Mouse (Mus musculus) left cerebral cortex, adult 2 months (tissue): Measurements from ENCODE around the gene Cyth3. TPM values are rescaled to one million over a fixed set of nuclear protein-coding genes. Genes with fewer than 3 reads are reported as not detected.

Experiments
- DNase-seq, 2 experiments: peaks; one replicate each; pipeline ENCODE4 v3.0.0; 2021 to 2022; ENCODE audit warnings: low spot score in 2 of 2, mixed read lengths in 1 of 2; ENCODE audit errors: extremely low spot score in 1 of 2
- H3K27ac ChIP-seq: fragments of 200-600 bp; 2 replicates; pipeline ENCODE4 v1.8.1; 2022
- H3K4me3 ChIP-seq: fragments of 200-600 bp; 2 replicates; pipeline ENCODE4 v1.8.1; 2022
- CTCF ChIP-seq: fragments of 200-600 bp; IDR thresholded peaks from 2 replicates; pipeline ENCODE4 v1.8.1; 2022; ENCODE audit warnings: antibody characterized with exemption, mild to moderate bottlenecking, moderate library complexity
- intact Hi-C: fragments of 180-260 bp; cut with DNase I; formaldehyde crosslinking; loops from one replicate; pipeline ENCODE4 v1.15.1; 2025
- total RNA-seq, 2 experiments: library from RNA; stranded (reverse); gene quantifications; 2 replicates each; pipeline ENCODE4 v1.2.3; 2021

Cyth3 gene
- total RNA-seq, 2 experiments from 2014 or later, result 36.7 to 36.9 TPM

GRCm38 (mm10) chr5:143629686-143630085 is 7.4 kb downstream of the Cyth3 start:
- DNase-seq, result no peak
- intact Hi-C loops, result no loop called here
- Histone ChIP-seq H3K27ac (no peak overlapping the region), H3K4me3 (no peak overlapping the region)
- no peak for TF ChIP-seq CTCF

GRCm38 (mm10) chr5:143630214-143630613 is 8.0 kb downstream of the Cyth3 start:
- Histone ChIP-seq H3K27ac (no peak overlapping the region), H3K4me3 (no peak overlapping the region)
- peak; percentile 43 for TF ChIP-seq CTCF
- intact Hi-C loops, result no loop called here
- DNase-seq, result no peak

- TF ChIP-seq CTCF, result no peak
- intact Hi-C loops, result no loop called here
- no peak overlapping the region for H3K4me3 ChIP-seq
- no peak for DNase-seq
- H3K27ac ChIP-seq, result no peak overlapping the region
These were observed 8.5 kb downstream of the Cyth3 start for GRCm38 (mm10) chr5:143630738-143631137.

DNA sequence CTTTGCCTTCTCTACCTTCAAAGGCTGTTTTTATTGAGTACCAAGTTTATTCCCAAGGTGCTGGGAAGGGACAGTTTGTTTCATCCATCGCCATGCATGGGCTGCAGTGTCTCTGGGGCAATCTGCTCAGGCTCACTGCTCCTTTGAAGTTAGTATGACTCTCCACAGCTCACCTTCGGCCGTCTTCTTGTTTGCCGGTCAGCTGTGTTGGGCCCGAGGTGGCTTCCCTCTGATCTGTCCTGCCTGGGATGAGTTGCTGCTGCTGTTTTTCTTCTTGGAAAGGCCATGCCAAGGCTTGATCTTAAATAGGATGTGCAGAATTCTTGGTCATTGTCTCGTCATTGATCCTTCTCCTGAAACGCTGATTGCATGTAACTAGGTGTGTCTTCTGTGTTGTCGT is 9.3 kb downstream of the Cyth3 start:
- intact Hi-C loops, result no loop called here
- H3K27ac ChIP-seq, result no peak overlapping the region
- no peak for TF ChIP-seq CTCF
- H3K4me3 ChIP-seq, result no peak overlapping the region
- no peak for DNase-seq

DNA sequence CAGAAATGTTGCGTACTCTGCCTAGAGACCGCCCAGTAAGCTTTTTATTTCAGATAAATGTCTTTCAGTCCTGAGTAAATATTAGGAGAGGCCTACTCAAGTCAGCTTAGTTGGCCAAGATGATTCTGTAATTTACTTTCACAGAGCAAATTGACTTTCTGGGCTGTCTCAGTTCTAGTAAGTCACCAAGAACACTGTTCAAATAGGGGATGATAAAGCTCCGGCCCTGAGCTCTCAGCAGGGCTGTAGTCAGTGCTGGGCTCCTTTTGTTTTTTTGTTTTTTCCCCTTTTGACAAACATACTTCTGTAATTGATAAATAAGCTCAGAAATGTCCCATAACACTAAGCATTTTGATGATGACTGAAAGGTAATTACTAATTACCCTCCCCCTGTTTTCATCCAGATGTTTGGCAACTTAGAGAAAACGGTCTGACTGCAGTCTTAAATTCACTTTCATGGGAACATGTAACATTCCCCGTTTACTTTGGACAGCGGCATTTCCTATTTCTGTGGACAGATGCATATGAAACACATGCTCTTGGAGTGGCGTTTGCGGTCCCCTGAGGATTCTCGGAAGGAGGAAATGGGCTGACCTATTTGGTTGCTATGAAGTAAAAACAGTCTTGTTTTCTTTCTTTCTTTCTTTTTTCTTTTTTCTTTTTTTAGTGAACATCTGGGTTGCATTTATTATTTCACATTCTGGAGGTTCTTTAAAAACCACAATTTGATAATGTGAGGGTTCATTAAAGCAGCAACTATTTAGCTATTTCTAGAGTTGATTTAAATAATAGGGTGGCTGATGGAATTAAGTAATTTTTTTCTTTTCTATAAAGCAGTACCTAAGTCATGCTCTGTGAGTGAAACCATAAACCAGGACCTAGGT is 10.7 kb downstream of the Cyth3 start:
- H3K27ac ChIP-seq, result peak overlapping the region; percentile 72
- intact Hi-C loops, result no loop called here
- peak overlapping the region; percentile 13; the same call in 1 of the 2 replicates for H3K4me3 ChIP-seq
- DNase-seq, result no peak
- TF ChIP-seq CTCF, result no peak

DNA sequence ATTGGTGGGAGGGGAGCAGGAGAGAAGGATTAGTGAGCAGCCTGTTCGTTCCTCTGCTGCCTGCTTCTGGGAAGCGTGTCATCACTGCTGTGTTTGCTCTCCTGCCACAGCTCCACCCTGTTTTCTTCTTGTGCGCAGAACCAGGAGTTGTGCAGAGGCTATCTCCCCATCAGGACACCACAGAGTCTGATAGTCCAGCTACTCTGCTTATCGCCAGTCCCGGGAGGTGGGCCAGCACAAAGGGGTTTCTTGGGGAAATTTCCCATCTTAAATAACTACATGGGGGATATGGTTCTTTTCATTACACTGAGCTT is 11.3 kb downstream of the Cyth3 start:
- DNase-seq, result no peak
- Histone ChIP-seq H3K27ac (peak overlapping the region; percentile 72), H3K4me3 (peak overlapping the region; percentile 13; the same call in 1 of the 2 replicates)
- intact Hi-C loops, result no loop called here
- TF ChIP-seq CTCF, result no peak

GRCm38 (mm10) chr5:143633877-143634276 is 11.6 kb downstream of the Cyth3 start:
- no peak for TF ChIP-seq CTCF
- DNase-seq, result no peak
- intact Hi-C loops, result no loop called here
- peak overlapping the region; percentile 72 for H3K27ac ChIP-seq
- no peak overlapping the region; the same call in none of the 2 replicates for H3K4me3 ChIP-seq

- H3K4me3 ChIP-seq, result no peak overlapping the region; the same call in 1 of the 2 replicates
- intact Hi-C loops, result no loop called here
- peak overlapping the region; percentile 72 for H3K27ac ChIP-seq
- no peak for TF ChIP-seq CTCF
- no peak for DNase-seq
These were observed 12.4 kb downstream of the Cyth3 start for GRCm38 (mm10) chr5:143634550-143635112.

DNA sequence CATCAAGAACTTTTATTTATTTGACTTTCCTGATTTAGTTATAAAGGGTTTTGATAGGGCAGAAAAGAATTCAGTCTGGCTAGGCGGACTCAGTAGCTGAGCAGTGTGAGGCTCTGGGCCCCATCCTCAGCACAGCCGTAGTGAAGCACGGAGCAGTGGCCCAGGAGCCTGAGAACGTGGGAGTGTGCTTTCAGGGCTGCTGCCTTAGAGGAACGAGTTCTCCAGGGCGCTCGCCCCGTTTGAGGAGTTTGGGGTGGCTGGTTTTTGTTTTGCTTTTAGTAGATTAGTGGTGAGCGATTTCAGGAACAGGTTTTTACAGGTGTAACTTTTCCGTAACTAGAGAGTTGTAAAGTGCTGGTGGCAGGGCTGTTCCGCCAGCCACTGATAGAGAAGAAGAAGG is 13.1 kb downstream of the Cyth3 start:
- no peak for TF ChIP-seq CTCF
- no peak overlapping the region; the same call in 1 of the 2 replicates for H3K27ac ChIP-seq
- intact Hi-C loops, result no loop called here
- no peak for DNase-seq
- H3K4me3 ChIP-seq, result no peak overlapping the region

DNA sequence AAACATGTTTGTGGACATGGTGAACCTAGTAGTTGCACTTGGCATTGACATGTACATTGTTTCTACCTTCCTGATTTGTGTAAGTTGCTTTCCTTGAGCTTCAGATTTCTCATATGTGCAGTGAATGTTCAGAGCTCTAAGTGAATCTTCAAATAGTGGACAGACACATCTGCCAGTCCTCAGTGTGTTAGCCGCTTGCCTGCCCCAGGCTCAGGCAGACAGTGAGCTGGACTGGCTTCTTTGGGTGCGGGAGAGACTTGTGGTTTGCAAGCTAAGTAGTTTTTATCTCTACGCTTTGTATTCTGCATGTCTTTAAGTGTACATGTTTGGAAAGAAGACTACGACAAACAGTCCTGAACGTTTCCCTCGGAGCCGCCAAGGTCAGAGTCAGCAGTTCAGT is 13.9 kb downstream of the Cyth3 start:
- intact Hi-C loops, result no loop called here
- DNase-seq, result no peak
- Histone ChIP-seq H3K27ac (no peak overlapping the region), H3K4me3 (no peak overlapping the region)
- no peak for TF ChIP-seq CTCF

GRCm38 (mm10) chr5:143637832-143638420 is 15.7 kb downstream of the Cyth3 start:
- Histone ChIP-seq H3K4me3 (no peak overlapping the region), H3K27ac (no peak overlapping the region)
- no peak for DNase-seq
- no peak for TF ChIP-seq CTCF
- intact Hi-C loops, result no loop called here

DNA sequence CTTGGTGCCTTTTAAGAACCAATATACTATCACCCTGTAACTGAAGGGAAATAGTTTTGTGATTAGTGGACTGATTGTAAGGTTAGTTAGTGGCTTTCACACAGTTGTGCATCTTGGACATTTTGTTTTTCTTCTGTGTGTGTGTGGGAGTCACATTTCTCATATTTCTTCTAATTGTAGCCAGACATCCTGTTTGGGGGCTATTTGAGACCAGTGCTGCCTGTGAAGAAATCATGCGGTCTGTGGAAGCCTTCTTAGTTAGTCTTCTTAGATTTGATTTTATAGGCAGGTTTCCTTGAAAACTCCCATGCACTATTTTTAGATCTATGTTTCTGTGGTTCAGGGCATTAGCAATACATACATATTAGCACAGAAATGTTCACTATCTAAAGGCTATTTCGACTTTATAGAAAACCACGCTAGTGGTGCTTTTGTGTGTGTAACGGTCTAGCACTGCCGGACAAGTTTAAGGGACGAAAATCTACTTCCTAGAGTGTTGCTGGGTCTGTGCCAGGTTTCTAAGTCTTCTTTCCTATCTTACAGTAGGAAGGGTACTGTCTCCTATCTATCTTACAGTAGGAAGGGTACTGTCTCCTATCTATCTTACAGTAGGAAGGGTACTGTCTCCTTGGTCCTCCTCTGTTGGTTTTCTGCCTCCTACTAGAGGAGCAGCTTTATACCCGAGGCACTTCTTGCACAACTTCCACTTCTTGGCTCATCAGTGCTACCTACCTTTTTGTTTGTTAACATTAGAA is 16.4 kb downstream of the Cyth3 start:
- intact Hi-C loops, result no loop called here
- no peak for TF ChIP-seq CTCF

More for the DNA sequence above, 16.4 kb downstream of the Cyth3 start:
- Histone ChIP-seq H3K27ac (no peak overlapping the region), H3K4me3 (no peak overlapping the region)
- no peak for DNase-seq
